Mouse (Mus musculus) gonadal fat pad, adult 2 months (tissue): Measurements from ENCODE around the gene Ostc. TPM values are rescaled to one million over a fixed set of nuclear protein-coding genes. Genes with fewer than 3 reads are reported as not detected.
A peak's percentile ranks its signal among the peaks of the same experiment; 100 is the strongest.

ENCODE experiments used
- DNase-seq: peaks from one replicate; pipeline ENCODE4 v3.0.0-alpha.2; 2012; ENCODE audit warnings: low read depth
- polyA plus RNA-seq: library from polyadenylated mRNA; depleted of rRNA; stranded (reverse); fragments of >200 nt; gene quantifications from 2 replicates; pipeline ENCODE4 v1.2.3, GENCODE M21; 2012; rRNA removed

The Ostc gene
- 80.5 and 81.0 TPM in 2 replicates for polyA plus RNA-seq

- DNase-seq: peak; percentile 70
Measured at GRCm38 (mm10) chr3:130708967-130709924, at the start of gene Ostc. Gene Ostc, minus strand, starts transcription at chr3:130709444.

GRCm38 (mm10) chr3:130758157-130758841 lies 49.1 kb upstream of the Ostc start:
- DNase-seq: no peak

DNA sequence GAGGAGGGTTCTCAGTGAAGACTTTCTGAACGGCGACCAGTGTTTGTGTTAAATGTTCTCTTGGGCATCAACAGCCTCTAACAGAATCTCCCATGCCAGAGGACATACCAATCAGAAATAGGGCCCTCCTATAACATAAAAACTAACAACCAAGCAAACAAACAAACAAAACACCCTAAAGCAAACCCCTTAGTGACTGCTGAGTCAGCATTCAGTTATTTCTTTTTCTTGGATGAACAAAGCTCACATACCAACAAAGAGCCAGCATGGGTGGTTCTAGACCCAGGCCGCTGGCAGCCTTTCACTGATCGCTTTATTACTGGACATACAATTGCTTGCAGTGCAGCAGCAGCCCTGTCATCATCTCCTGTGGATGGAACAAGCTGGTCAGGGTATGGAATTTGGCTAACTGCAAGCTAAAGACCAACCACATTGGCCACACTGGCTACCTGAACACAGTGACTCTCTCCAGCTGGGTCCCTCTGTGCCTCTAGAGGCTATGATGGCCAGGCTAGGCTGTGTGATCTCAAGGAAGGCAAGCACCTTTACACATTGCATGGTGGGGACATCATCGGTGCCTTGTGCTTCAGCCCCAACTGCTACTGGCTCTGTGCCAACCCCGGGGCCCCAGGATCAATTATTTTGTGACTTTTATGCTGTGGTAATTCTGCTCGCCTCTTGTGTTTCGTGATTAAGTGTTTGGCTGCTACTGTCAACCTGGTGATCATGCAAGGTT lies 48.0 kb upstream of the Ostc start:
- DNase-seq: no peak

DNA sequence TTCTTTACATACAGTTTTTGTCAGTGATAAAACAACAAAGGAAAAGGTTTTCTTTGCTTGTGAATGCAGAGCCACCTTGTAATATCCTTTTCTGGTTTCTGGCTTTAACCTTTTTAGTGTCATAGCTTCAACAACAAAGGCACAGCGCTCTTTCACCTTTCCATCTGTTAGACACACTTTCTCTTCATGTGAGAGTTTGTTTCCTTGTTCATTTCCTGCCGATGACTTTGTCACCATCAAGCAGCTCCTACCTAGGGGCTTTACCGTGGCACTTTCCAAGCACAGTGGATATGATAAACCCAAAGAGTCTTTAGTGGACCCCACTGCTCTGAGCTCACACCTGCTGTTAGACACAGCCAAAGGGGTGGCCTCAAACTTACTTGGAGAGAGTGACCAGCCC lies 40.0 kb upstream of the Ostc start:
- DNase-seq: no peak

- no peak for DNase-seq
Measured at GRCm38 (mm10) chr3:130746673-130747619, 37.7 kb upstream of the Ostc start.

DNA sequence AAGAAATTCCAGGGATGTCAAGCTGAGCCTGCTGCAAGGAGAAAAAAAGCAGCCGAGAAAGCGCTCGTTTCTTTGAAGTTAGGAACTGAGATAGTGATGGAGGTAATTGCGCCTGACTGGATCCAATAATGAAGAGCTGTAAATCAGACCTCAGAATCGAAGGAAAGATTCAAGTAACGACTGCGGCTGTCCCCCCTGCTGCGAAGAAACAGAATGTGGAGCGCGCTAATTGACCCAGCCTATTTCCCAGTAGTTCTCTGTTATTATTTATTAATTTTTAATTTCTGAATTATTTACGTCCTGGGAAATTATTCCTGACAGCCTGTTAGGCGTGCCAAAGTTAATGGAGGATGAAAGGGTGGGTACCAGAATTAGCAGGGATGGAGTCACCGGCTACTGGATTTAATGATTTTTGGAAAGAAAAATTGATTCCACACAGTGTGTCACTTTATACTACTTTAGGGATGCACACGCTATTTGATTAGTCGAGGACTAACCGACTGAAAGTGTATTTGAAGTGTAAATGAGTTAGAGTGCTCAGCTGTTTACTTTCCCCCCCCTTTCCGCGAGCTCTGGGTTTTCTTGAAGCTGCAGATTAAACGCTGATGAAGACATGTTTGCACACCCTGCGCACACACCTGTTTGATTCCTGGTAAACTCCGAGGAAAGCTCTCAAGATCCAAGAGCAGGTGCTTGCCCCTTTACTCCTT lies 28.6 kb upstream of the Ostc start:
- no peak for DNase-seq

GRCm38 (mm10) chr3:130736758-130737157 lies 27.5 kb upstream of the Ostc start:
- no peak for DNase-seq

DNA sequence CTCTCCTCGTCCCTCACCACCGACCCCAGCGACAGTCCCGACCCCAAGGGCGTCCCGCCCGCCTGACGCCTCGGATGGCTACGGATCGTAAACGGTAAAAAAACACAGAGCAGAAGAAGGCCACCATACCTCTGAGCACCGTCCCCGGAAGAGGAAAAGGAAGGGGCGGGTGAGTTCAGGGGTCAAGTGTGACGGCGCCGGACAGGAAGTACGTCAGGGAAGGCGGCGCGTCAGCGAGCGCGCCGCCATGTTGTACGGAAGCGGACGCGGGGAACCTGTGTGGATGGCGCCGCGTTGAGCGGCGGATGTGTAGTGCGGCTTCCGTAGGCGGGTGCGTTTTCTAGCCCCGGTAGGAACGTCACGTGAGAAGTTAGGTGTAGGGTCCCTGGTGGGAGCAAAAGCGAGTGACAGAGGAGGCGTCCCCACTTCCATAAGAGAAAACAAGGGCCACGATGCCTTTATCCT lies 21.0 kb upstream of the Ostc start, which contains the start of gene Rpl34:
Gene Rpl34 (minus strand): TSS at position 210 of the 465 bp plus-strand sequence.
- peak; percentile 44 for DNase-seq

- no peak for DNase-seq
Measured at GRCm38 (mm10) chr3:130729472-130730188, 20.4 kb upstream of the Ostc start.

- no peak for DNase-seq
Measured at GRCm38 (mm10) chr3:130727676-130728075, 18.4 kb upstream of the Ostc start.

DNA sequence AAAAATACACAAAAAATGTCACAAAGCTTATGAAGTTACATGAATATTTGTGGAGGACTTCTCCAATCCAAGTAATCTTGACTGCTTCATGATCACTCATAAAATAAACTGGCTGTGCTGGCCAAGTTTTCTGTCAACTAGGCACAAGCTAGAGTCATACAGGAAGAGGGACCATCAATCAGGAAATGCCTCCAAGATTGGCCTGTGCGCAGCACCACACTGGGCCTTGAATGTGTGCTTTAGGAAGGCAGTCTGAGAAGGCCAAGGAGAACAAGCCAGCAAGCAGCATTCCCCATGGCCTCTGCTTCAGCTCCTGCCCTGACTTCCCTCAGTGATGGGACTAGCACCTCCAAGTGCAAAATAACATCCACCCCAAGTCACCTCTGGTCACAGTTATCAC lies 17.8 kb upstream of the Ostc start:
- DNase-seq: no peak

DNA sequence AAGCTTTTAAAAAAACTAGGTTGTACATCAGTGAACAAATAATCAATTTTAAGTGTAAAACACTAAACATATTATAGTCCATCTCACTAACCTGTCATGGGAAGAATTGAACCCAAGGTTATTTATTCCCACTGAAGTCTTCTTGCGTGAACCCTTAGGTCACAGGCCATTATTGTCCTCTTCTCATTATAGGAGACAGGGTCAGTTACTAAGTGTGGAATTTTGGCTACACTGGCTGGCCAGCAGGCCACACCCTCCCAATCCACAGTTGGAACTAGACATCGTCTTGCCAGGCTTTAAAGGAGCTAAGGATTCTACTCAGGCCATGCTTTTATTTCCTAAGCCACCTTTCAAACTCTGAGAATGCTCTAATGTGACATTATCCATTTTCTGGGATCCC lies 16.5 kb upstream of the Ostc start:
- no peak for DNase-seq

- no peak for DNase-seq
Measured at GRCm38 (mm10) chr3:130722733-130723478, 13.7 kb upstream of the Ostc start.

DNA sequence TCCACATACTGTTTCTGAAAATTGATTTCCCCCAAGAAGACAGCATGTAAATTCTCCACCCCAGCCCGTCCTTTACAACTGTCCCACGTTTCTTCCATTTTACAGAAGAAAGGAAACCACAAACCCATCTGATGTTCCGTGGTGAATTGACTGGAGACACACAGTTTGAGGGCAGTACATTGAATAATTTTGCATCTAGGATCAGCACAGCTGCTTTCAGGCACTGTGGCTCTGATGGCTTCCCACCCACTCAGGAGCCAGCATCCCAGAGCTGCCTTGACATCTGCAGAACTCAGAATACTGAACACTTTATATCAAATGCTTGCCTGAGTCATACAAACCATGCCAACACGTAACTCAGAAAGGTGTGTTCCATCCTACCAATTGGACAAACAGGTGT lies 11.0 kb upstream of the Ostc start:
- DNase-seq: no peak

- DNase-seq: no peak
Measured at GRCm38 (mm10) chr3:130718871-130719270, 9.6 kb upstream of the Ostc start.

DNA sequence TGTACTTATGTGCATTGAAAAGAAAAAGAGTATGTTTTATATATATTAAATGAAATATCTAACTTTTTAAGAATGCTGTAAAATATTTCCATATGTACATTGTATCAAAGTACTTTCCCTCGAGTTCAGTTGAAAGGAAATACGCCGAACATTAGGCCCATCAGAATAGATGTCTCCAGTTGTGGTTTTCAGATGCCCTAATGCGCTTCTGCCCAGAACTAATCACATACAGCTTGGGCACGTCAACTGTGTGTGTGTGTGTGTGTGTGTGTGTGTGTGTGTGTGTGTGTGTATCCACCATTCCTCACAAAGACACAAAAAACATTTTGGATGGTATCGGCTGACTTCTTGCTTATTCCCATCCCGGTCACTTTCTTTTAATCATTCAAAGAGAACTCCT lies 7.3 kb upstream of the Ostc start:
- no peak for DNase-seq

DNA sequence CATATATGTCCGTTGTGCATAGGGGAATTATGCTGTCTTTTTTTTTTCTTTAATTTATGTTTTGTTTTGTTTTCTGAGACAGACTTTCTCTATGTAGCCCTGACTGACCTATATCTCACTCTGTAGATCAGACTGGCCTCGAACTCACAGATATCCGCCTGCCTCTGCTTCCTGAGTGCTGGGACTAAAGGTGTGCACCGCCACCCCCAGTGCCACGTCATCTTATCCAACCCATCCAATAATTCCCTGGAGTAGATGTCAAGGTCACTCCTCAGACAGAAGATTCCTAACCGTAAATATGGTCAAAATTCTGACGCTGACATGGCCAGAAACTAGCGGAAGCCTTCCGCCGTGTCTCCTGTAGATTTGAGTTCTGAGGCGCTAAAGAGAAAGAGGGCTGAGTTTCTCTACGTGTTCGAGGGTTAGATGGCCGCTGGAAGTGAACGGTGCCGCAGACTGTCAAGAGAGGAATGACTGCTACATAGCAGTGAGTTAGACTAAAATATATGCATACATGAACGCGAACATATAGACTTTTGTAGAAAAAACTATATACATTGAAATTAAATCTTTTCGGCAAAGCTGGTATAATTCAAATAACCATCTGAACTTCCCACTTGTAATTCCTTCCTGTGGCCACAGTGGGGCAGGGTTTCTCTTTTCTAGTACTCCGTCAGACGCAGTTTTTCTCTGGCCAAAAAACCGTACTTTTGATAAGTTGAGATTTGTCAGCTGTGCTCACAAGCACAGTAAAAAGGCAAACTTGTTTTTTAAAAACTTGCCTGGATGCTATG lies 5.7 kb upstream of the Ostc start:
- DNase-seq: no peak

GRCm38 (mm10) chr3:130712891-130713290 lies 3.6 kb upstream of the Ostc start:
- DNase-seq: no peak
